Mouse (Mus musculus): Measurements from ENCODE around the gene Uchl4.

Gene Uchl4

DNA sequence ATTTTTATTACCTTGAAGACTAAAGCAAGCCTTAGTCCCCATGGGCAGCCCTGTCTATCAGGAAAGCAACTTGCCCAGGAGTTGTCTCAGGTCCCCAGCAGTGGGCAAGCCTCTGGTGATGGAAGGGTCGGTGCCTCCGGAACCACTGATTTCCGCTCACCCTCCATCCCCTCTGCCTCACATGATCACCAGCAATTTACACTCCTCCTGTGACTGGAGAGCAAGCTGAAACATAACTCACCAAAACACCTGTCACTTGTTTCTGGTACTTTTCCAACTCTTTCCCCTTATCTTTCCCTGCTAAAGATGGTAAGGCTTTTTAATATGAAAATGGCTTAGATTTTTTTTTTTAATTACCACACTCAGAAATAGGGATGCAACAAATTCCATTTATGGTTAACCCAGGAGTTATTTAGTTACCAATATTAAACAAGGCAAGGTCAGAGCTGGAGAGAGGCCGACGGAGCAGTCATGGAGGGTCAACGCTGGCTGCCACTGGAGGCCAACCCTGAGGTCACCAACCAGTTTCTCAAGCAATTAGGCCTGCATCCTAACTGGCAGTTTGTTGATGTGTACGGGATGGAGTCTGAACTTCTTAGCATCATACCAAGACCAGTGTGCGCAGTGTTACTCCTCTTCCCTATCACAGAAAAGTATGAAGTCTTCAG lies at the start of gene Uchl4:
Uchl4 (plus strand) TSS at position 434 of the 668 bp plus-strand sequence.
- in situ Hi-C loops (cut with MboI, MseI): no loop called here

GRCm38 (mm10) chr9:64193879-64194278 lies 41.1 kb upstream of the Uchl4 start:
- in situ Hi-C loops (cut with MboI, MseI): no loop called here

DNA sequence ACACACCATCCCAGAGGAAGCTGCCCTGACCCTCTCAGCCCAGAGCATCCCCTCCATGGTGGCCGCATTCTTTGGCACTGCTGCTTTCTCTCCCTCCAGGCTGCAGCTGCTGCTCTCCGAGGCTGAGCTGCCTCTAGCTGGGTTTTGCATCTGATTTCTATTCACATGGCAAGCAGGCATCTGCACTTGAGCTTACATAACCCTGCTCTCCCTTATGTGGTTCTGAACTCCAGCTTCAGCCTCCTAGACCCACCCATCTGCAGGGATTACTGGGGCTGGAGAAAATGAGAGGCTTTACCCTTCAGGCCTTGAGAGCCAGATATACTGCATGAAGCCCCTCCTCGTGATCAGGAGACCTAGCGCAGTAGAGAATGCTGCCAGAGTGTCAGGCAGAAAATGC lies 39.4 kb upstream of the Uchl4 start:
- in situ Hi-C loops (cut with MboI, MseI): loop anchor here (5.0 kb wide), 1 partner anchor 528 kb away; no protein-coding TSS in a partner anchor

DNA sequence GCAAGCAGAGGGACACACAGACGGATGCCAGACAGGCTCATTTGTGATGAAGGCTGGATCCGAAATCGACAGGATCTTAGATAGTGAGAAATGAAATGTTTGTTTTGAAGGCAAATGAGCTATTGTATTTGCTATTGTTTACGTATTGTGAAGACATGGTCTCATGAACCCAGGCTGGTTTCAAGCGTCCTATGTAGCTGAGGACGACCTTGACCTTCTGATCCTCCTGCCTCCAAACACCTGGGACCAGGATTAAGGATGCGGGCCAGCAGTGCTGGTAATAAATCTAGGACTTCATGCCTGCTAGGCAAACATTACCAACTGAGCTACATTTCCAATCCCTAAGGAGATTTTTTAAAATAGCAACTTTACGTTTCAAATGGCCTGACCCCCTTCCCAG lies 37.5 kb upstream of the Uchl4 start:
- in situ Hi-C loops (cut with MboI, MseI): loop anchor here (5.0 kb wide), 1 partner anchor 530 kb away; no protein-coding TSS in a partner anchor

- in situ Hi-C loops (cut with MboI, MseI): loop anchor here (5.0 kb wide), 1 partner anchor 531 kb away; no protein-coding TSS in a partner anchor
Measured at GRCm38 (mm10) chr9:64198068-64198762, 36.8 kb upstream of the Uchl4 start.

DNA sequence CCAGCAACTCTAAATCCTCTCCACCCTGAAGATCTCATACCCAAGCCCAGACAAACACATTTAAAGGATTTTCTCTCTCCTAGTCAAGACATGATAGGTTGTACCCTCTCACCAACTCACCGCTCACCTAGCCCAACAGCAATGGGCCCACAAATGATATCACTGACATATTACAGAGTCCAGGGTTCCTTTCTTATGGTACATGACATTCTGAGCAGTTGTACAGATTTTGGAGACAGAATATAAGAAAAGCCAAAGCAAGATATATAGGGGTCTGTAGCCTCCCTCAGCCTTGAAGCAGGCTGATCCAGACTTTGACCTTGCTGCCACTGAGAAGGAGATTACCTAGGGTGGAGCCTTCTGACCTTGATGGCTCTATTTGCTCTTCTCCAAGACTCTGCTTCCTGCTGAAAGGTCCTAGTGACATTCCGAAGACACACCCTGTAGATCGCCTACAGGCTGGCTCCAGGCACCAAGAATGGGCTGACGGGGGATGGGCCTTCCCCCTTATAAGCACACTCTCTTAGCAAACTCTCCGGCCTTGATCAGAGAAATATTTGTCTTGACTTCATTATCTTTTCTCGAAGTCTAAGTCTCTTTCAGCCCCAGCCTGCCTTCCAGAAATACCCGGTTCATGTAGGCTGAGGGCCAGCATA lies 36.1 kb upstream of the Uchl4 start:
- in situ Hi-C loops (cut with MboI, MseI): loop anchor here (5.0 kb wide), 1 partner anchor 532 kb away; no protein-coding TSS in a partner anchor

- in situ Hi-C loops (cut with MboI, MseI): loop anchor here (5.0 kb wide), 1 partner anchor 533 kb away; no protein-coding TSS in a partner anchor
Measured at GRCm38 (mm10) chr9:64199897-64200296, 35.1 kb upstream of the Uchl4 start.

DNA sequence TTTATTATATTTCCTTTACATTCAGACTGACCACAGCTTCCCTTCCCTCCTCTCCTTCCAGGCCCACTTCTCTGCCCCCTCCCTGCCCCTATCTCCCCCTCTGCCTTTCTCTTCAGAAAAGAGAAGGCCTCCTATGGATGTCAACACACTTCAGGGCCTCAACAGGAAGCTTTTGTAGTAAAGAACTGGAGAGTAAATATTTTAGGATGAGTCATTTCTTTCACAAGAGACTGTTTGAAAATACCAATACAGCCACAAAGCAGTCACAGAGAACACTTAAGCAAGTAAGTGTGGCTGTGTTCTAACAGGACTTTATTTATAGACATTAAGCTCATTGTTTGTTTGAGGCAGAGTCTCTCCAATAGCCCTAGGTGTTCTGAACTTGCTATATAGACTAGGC lies 32.7 kb upstream of the Uchl4 start:
- in situ Hi-C loops (cut with MboI, MseI): no loop called here

DNA sequence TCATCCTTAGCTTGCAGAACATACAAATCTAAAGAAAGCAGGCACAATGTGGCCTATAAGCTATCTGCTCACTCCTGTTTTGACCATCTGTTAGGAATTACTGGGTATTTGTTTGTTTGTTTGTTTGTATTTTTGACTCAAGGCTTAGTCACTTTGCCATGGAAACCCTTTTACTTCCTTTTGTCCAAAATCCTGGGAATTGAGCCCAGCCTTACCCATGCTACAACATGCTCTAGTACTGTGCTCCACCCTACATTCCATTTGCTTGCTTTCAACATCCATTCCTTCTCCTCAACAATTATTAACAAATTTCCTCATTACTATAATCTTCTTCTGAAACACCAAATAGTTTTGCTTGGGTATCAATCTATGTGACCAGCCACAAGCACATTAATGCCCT lies 32.1 kb upstream of the Uchl4 start:
- in situ Hi-C loops (cut with MboI, MseI): no loop called here

GRCm38 (mm10) chr9:64207509-64208084 lies 27.4 kb upstream of the Uchl4 start:
- in situ Hi-C loops (cut with MboI, MseI): no loop called here

- in situ Hi-C loops (cut with MboI, MseI): no loop called here
Measured at GRCm38 (mm10) chr9:64214452-64214851, 20.5 kb upstream of the Uchl4 start.

DNA sequence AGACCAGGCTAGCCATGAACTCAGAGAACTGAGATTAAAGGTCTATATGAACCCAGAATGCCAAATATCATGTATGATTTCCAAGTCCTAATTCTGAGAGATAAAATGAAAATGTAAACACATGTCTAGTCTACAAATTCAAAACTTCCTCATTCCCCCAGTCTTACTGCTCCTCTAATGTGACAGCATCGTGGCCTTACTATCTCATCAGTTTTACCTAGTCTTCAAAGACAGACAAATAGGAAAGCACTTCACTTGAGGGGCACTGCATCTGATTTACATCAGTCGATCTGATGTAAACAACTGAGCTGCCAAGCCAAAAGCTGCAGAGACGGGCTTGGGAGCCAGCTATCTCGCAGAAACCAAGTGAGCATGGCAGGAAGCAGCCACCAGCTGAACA lies 18.9 kb upstream of the Uchl4 start:
- in situ Hi-C loops (cut with MboI, MseI): no loop called here

DNA sequence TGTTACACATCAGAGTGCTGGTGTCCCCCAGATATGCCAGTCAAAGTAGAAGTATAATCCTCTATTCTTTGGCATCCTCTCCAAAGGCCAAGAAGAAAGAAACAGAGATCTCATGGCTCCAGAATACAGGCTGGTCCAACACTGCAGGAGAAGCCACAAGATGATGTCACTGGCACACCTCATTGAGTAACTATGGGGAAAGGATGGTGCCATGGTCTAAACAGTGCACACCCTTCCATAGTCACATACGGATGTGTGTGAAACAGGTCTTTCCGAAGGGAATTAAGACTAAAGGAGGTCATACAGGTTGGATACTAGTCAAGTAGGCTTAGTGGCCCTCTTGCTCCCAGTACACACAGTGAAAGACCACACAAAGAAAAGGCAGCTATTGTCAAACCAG lies 18.4 kb upstream of the Uchl4 start:
- in situ Hi-C loops (cut with MboI, MseI): no loop called here

GRCm38 (mm10) chr9:64217887-64218286 lies 17.1 kb upstream of the Uchl4 start:
- in situ Hi-C loops (cut with MboI, MseI): no loop called here

DNA sequence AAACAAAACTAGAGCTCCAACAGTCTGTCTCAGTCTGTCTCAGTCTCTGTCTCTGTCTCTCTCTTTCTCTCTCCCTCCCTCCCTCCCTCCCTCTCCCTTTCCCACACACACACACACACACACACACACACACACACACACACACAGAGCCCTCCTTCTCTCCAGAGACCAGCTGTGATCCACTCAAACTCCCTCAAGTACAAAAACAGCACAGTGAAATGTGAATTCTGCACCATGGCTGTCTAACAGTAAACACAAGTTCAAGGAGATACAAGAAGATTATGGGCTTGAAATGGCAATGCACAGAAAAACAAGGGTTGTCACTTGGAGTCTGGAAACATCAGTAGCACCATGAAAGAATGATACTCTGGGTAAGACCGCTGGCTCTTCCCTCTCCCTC lies 15.7 kb upstream of the Uchl4 start:
- in situ Hi-C loops (cut with MboI, MseI): no loop called here

DNA sequence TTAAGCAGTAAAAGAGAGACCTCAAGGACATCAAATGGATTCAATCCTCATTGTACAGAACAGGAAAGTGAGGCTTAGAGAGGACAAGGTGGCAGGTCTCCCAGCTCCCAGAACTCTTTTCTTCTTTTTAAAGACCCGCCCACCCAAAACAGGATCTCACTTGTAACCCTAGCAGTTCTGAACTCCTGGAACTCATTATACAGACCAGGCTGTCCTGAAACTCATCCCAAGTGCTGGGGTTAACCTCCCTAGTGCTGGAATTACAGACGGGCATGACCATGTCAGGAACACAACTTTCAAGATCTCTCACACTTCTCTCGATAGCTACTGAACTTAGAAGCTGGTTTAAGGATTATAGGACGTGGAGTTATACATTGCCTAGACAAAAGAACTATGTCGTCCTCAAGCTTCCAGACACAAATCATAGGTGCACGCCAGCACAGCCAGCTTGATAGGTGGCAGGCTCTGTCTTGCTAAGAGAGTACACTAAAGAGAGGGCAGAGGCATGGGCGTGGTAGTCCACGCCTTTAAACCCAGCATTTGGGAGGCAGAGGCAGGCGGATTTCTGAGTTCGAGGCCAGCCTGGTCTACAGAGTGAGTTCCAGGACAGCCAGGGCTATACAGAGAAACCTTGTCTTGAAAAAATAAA lies 15.1 kb upstream of the Uchl4 start:
- in situ Hi-C loops (cut with MboI, MseI): no loop called here

GRCm38 (mm10) chr9:64220603-64221002 lies 14.4 kb upstream of the Uchl4 start:
- in situ Hi-C loops (cut with MboI, MseI): no loop called here

- in situ Hi-C loops (cut with MboI, MseI): no loop called here
Measured at GRCm38 (mm10) chr9:64221480-64221879, 13.5 kb upstream of the Uchl4 start.

DNA sequence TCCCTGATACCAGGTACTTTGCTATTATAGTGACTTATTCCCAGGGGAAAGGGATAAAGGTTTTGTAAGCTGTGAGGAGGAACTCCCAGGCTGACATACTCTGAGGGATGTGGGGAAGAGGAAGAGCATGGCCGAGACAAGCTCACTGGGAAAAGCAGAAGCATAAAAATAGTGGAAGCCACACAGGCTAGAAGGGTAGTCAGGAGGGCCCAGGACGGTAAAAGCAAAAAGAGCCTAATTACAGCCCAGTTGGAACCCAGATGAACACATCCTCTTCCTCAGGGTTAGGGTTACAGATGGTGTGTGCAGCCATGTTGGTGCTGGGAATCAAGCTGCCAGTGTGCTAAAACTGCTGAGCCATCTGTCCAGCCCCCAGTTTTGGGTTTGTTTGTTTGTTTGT lies 12.9 kb upstream of the Uchl4 start:
- in situ Hi-C loops (cut with MboI, MseI): no loop called here

GRCm38 (mm10) chr9:64225805-64226204 lies 9.2 kb upstream of the Uchl4 start:
- in situ Hi-C loops (cut with MboI, MseI): no loop called here

DNA sequence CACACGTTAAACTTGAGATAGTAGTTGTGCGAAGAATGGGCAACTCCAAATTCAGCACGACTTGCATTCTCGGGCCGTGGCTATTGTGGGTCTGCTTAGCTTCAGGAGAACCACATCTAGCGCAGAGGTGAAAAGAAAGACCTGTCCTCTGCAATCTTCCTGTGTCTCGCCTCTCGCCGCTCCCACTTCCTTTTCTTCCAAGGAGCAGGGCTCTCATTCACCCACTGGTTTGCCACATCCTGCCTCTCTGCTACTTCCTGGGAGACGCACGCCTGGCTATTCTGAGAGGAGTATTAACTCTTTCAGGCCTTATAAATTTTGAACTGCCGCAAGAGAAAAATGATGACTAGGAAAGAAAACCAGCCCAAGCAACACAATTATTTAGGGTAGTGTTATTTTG lies 7.3 kb upstream of the Uchl4 start:
- in situ Hi-C loops (cut with MboI, MseI): no loop called here

DNA sequence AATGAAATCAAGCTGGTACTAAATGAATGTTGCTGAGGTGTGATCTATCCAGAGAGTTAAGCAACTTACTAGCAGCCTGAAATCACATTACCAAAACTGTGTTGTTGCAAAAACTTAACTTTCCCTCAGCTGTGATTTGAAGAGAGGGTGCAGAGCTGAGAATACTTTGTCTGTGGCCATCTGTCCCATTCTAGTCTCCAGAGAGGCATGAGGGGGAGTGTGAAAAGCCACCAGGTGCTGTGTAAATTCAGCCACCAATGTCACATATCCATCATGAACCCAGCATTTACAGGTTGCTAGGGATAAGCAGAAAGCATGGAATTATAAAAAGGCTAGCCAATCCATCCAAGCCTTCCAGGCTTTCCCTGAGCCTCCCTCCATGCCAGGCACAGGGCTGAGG lies 6.0 kb upstream of the Uchl4 start:
- in situ Hi-C loops (cut with MboI, MseI): no loop called here

All from T-helper 2 cell (primary cell).